In the genomic region with DNA sequence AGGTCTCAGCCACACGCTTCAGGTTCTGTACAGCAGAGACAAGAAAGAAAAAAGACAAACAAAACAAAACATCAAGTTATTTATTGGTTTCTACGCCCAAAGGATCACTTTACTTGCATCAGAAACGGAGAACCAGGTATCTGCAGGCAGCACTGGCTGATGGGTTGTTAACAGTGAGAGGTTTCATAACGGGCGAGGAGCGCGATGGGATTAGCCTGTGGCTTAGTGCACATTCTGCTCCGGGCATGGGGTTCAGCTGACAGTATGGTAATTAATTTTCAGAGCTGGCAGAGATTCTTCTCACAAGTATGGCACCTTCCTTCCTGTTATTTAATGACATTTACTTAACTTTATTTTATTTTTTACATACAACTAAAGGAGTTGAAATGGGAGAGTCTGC, we compare ENCODE assay signal across 10 mouse cellular contexts.
A peak's percentile ranks its signal among the peaks of the same experiment; 100 is the strongest.
DNase-seq lines count a peak whose midpoint lies in the region; ATAC-seq and TF ChIP-seq lines count a peak whose summit lies in the region.
"Had no signal": no experiment of that assay in that cellular context is flagged by ENCODE, and none has a peak within 500 bp of the region (broad histone marks: within the 10 kb centered on the region; RNA-seq: fewer than 3 reads in every experiment).

No protein-coding gene starts in this region.

- ATAC-seq in heart, embryonic 16.5 days (replicated peaks; ENCODE audit: extremely low read depth, insufficient read depth, low FRiP score): no peak
- ATAC-seq in limb, embryonic 14.5 days (ENCODE audit: low FRiP score, low read depth): no peak

- peak overlapping the region; percentile 34 for H3K4me2 ChIP-seq in heart, embryonic 16.5 days (ENCODE audit: low read depth, low read length)
- H3K4me2 ChIP-seq in limb, embryonic 14.5 days (replicated peaks; ENCODE audit: low read depth, low read length, severe bottlenecking): peak overlapping the region; percentile 25; the same call in 1 of the 2 replicates
- H3K4me2 ChIP-seq: liver, embryonic 11.5 days had no signal

- H3K9me3 ChIP-seq in heart, embryonic 16.5 days (replicated peaks; ENCODE audit: control insufficient read depth, low read length): no peaks in the 10 kb centered on the region; the same call in 1 of the 2 replicates
- H3K9me3 ChIP-seq in limb, embryonic 14.5 days (ENCODE audit: control insufficient read depth, low read length): no peaks in the 10 kb centered on the region

- TF ChIP-seq POLR2A in limb, embryonic 14.5 days (IDR thresholded peaks at IDR 0.05; ENCODE audit: borderline replicate concordance, extremely low read depth, insufficient read depth, insufficient read length): no peak

- no peak for DNase-seq in heart, postnatal 36 days
- peak; percentile 46 for DNase-seq in cerebellum, adult 11 months
- peak; percentile 47 to 50 for DNase-seq in cerebellum, postnatal 10 days
- DNase-seq in limb, embryonic 14.5 days (ENCODE audit: low spot score): no peak
- no peak for DNase-seq in adipocyte (ENCODE audit: low spot score)
- no peak for DNase-seq in gastrocnemius, adult 8-10 months (ENCODE audit: low spot score in 2 of 2)
- DNase-seq: kidney, adult 2 months; right cerebral cortex, adult 18-20 months had no signal

- intact Hi-C loops in heart, postnatal 36 days (cut with DNase I): no loop called here

- H3K9ac ChIP-seq in heart, embryonic 16.5 days (ENCODE audit: low read length): no peak overlapping the region
- H3K9ac ChIP-seq in limb, embryonic 14.5 days (ENCODE audit: low read depth, low read length, severe bottlenecking): no peak overlapping the region

- H3K4me1 ChIP-seq in heart, embryonic 16.5 days (ENCODE audit: control insufficient read depth, insufficient read depth, low read length): no peaks in the 10 kb centered on the region
- peaks cover 6% of the 10 kb centered on the region for H3K4me1 ChIP-seq in limb, embryonic 14.5 days (ENCODE audit: control insufficient read depth, insufficient read depth, low read length)

- H3K4me3 ChIP-seq in heart, embryonic 16.5 days (ENCODE audit: low read length): no peak overlapping the region
- no peak overlapping the region for H3K4me3 ChIP-seq in limb, embryonic 14.5 days (replicated peaks; ENCODE audit: low read length)

- no peaks in the 10 kb centered on the region for H3K36me3 ChIP-seq in heart, embryonic 16.5 days (ENCODE audit: control insufficient read depth, insufficient read depth)
- H3K36me3 ChIP-seq in limb, embryonic 14.5 days (ENCODE audit: control insufficient read depth, insufficient read depth, low read length): no peaks in the 10 kb centered on the region

- H3K27ac ChIP-seq in heart, embryonic 16.5 days (ENCODE audit: low read length): no peak overlapping the region
- no peak overlapping the region for H3K27ac ChIP-seq in limb, embryonic 14.5 days (replicated peaks; ENCODE audit: low read depth, low read length)

- 61% methylated on average over 8 of the region's 8 CpGs for WGBS in heart, embryonic 16.5 days
- 38% methylated on average over 8 of the region's 8 CpGs for WGBS in limb, embryonic 14.5 days

- no peaks in the 10 kb centered on the region for H3K27me3 ChIP-seq in heart, embryonic 16.5 days (ENCODE audit: control insufficient read depth, insufficient read depth, low read length)
- no peaks in the 10 kb centered on the region for H3K27me3 ChIP-seq in limb, embryonic 14.5 days (ENCODE audit: control insufficient read depth, insufficient read depth, low read length)

Comparison
In these comparisons a context has a peak if more than half of its experiments do, and no peak if none do; other contexts are left out.
1. DNase-seq: peak in cerebellum, adult 11 months (single experiment) and cerebellum, postnatal 10 days (2 of 2); none in heart, postnatal 36 days (0 of 2), limb, embryonic 14.5 days (single experiment), adipocyte (single experiment) and gastrocnemius, adult 8-10 months (0 of 2).